Mouse (Mus musculus) left cerebral cortex, postnatal 14 days (tissue): Measurements from ENCODE around the gene Arid5b. TPM values are rescaled to one million over a fixed set of nuclear protein-coding genes. Genes with fewer than 3 reads are reported as not detected.

Experiments used
- DNase-seq, 2 experiments: peaks; one replicate each; pipeline ENCODE4 v3.0.0; 2021 to 2022; ENCODE audit warnings: low spot score in 2 of 2, mixed read lengths in 1 of 2
- intact Hi-C: fragments of 180-260 bp; cut with DNase I; formaldehyde crosslinking; loops from one replicate; pipeline ENCODE4 v1.15.1; 2025
- total RNA-seq, 2 experiments: library from RNA; stranded (reverse); gene quantifications; 2 replicates each; pipeline ENCODE4 v1.2.3; 2021

Arid5b gene
- total RNA-seq, 2 experiments from 2014 or later, result 24.3 to 25.8 TPM

DNA sequence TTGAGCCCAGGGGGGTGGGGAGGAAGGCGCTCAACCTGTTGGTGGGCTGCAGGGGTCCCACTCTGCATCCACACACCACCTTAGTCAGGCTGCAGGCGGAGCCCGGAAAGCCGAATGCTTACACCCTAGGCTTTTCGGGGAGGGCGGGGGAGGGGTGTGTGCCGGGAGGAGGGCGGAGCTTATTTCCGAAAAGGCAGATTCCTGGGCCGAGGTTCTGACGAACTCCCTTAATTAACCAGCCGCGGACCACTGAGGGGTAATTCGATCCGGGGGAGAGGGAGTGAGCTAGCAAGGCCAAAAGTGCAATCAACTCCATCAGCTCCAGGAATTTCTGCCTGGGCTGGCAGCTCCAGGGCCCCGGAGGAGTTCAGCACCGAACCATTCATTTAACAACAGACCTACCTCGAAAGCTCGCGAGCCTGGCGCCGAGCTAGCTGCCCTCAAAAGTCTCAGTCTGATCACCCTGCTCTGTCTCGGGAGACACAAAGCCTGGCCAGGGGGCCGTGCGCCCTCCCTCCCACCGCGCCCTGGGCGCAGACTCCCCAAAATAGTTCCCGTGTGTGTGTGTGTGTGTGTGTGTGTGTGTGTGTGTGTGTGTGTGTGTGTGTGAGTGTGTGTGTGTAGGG lies 2.1 kb downstream of the Arid5b start:
- peak; percentile 67 to 68 for DNase-seq
- intact Hi-C loops, result loop anchor here (5.0 kb wide), 2 partner anchors 109 to 129 kb away; no protein-coding TSS in a partner anchor

DNA sequence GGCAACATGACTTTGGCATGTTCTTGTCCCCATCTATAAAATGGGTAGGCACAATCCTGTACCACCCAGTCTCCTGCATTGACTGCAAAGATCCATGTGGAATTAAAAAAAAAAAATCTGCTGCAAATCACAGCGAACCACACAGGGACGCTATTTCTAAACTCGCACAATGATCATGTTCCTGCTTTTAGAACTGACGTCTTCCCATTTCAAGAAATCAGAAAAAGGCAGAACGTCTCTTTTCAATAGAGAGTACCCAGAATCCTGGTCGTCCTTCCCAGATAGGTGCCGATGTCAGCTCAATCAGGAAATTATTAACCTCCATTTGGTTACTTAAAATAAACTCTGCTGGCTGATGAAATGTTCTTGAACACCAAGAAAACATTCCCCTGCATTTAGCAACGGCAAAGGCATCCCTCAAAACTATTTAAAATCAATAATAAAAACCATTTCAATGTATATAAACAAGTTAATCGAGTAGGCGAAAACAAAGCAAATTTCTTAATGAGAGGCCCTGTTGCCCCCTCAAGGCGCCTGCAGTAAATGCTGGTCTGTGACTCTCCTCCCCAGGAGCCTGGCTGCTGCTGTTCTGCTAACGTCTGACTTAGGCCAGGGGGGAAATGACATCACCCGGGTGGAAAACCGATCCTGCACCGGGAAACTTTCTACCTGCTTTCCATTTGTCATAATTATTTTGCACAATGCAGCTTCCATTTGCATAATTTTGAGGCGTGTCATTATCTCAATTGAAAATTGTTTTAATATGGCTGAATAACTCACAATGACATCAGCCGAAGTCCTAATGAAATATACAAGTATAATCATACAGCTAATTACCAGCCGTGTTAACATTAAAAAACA lies 3.4 kb downstream of the Arid5b start:
- intact Hi-C loops, result loop anchor here (5.0 kb wide), 2 partner anchors 108 to 128 kb away; no protein-coding TSS in a partner anchor

GRCm38 (mm10) chr10:68269789-68270188 lies 8.8 kb downstream of the Arid5b start:
- no peak for DNase-seq
- intact Hi-C loops, result no loop called here

More for the DNA sequence above, 3.4 kb downstream of the Arid5b start:
- DNase-seq, result peak; percentile 45 to 76

DNA sequence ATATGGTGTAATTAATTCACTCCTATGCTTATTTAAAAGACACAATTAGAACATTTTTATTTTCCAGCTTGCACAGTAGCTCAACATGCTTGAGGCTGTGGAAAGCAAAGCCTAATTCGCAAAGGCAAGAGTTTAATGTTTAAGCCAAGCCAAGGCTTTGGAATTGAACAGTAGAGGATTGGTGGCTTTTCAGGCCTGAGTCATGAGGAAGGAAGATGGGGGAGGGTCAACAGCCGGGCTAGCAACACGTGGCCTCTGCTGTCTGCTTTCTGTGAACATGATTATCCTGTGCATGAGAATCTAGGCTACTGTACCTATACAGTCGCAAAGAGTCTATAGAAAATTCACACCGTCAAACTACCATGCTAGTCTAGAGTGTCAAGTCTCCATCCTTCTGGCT lies 9.9 kb downstream of the Arid5b start:
- intact Hi-C loops, result no loop called here
- DNase-seq, result peak in 1 of 2 experiments; percentile 40

- DNase-seq, result no peak
- intact Hi-C loops, result no loop called here
These were observed 14.4 kb downstream of the Arid5b start for GRCm38 (mm10) chr10:68263969-68264688.

GRCm38 (mm10) chr10:68263296-68263968 lies 15.1 kb downstream of the Arid5b start:
- intact Hi-C loops, result no loop called here

DNA sequence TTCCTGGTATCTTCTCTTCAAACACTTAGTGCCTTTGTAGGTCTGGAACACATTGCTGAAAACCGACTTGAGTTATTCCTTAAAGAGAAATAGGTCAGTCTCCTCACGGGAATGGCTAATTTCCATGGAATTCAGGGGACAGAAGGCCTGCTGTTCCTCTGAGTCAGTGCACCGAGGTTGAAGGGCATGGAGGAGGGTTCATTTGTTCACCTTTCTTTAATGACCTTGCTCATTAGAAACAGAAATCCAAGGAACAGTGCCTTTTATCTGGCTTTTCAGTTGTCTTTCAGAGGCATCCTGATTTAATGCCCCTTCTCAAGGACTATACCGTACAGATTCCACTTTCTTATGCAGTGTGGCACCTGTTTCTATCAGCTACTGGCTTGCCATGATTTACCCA lies 18.9 kb downstream of the Arid5b start:
- intact Hi-C loops, result no loop called here

More at GRCm38 (mm10) chr10:68263296-68263968, 15.1 kb downstream of the Arid5b start:
- DNase-seq, result no peak

GRCm38 (mm10) chr10:68257358-68258056 lies 21.0 kb downstream of the Arid5b start:
- DNase-seq, result no peak
- intact Hi-C loops, result no loop called here

More for the DNA sequence above, 18.9 kb downstream of the Arid5b start:
- no peak for DNase-seq

DNA sequence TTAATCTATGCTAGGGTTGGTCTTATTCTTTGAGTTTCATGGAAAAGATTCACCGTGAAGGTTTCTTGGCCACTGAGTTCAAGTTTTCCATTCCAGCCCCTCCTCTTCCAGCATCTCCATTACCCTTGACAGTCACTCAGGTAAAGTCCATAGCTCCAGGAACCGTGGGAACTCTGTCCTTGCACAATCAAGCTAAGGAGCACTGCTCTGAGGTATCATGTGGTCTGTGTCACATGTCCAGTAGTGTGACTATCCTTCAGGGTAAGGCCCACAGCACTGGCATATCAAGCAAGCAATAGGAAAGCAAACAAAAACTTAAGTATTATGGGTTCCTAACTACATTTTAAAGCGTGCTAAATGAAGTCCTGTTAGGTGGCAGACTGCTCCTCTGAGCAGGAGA lies 22.4 kb downstream of the Arid5b start:
- DNase-seq, result no peak
- intact Hi-C loops, result no loop called here

- DNase-seq, result no peak
- intact Hi-C loops, result no loop called here
These were observed 25.0 kb downstream of the Arid5b start for GRCm38 (mm10) chr10:68253452-68254117.

- intact Hi-C loops, result no loop called here
- DNase-seq, result no peak
These were observed 25.9 kb downstream of the Arid5b start for GRCm38 (mm10) chr10:68252650-68253049.

GRCm38 (mm10) chr10:68249355-68249782 lies 29.2 kb downstream of the Arid5b start:
- intact Hi-C loops, result no loop called here
- DNase-seq, result no peak

DNA sequence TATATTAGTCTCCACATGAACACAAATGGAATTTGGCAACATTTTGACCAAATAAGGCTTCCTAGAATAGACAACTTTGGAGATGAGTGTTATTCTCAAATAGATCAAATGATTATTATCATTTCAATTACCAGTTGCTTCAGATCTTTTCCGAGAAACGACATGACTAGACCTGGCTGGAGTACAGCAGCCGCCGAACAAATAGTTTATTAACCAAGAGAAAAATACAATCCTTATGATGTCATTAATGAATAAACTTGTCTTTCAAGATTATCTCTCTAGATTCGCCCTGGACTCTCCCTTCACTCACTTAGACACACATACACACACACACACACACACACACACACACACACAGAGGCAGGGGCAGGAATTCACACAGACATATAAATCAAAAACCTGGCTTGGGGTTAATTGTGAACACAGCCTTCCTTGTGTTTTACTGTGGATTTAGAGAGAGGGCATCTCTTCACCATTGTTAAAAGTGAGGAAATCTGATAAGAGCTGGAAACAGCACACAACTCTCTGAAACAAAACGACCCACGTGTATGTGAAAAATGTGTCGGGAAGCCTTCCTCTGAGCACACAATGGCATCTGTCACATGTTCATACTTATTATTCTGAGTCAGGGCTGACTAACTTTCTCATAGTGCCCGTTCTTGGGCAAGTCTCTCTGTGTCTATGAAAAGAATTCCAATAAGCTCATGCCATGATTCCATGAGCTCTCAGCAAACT lies 30.1 kb downstream of the Arid5b start:
- intact Hi-C loops, result no loop called here
- no peak for DNase-seq

GRCm38 (mm10) chr10:68247490-68248280 lies 30.9 kb downstream of the Arid5b start:
- intact Hi-C loops, result no loop called here

GRCm38 (mm10) chr10:68246603-68247247 lies 31.8 kb downstream of the Arid5b start:
- DNase-seq, result no peak
- intact Hi-C loops, result no loop called here

More at GRCm38 (mm10) chr10:68247490-68248280, 30.9 kb downstream of the Arid5b start:
- DNase-seq, result no peak

DNA sequence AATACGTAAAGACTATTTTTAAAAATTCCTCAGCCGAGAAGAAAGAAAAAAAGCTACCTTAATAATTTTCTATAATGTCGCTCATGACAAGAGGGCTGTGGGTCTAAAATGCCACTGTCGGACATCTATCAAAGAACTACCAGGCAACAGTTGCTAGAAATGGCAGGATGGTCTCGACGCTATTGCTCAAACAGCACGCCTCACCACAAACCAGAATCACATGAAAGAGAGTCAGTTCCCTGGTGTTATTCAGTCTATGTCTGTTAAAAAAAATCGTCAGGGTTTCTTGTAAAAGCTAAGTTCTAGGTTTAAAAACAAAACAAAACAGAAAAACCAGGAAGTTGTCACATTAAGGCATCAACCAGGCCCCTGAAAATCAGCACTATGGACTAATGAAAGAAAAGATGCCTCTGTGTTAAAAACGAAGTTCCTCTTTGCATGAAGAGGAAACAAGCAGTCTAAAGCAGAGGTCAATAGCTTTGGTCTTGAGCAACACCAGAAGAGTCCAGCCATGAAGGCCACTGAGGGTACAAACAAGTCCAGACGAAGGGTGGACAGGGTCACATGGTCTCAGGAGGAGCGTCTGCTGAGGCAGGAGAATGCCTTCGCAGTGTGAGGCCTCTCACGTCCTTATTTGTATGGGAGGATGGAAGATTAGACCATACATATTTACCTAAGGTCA lies 37.6 kb downstream of the Arid5b start:
- intact Hi-C loops, result no loop called here
- no peak for DNase-seq
